Mouse (Mus musculus) kidney, adult 8-10 months (tissue): ENCODE results near the gene Gnai2.

Experiments used
- DNase-seq, 2 experiments: peaks; one replicate each; pipeline ENCODE4 v3.0.0; 2022

Gene Gnai2

DNA sequence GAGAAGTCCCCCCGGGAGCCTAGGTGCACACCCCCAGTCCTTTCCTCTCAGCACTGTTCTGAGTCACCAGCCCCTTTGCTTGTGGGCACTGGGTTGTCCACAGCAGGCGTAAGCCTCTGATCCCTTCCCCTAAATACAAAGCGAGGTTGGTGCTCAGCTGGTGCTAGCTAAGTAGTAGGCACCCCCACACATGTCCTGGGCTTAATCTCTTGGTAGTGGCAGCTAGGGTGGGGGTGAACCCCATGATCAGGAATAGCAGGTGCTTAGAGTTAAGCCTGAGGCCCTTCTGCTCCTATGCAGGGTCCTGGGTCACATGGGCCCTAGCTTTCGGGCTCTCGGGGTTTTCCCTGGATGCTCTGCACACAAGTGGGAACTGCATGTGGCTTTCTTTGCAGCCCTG is 22.0 kb upstream of the Gnai2 start:
- DNase-seq, result no peak

DNA sequence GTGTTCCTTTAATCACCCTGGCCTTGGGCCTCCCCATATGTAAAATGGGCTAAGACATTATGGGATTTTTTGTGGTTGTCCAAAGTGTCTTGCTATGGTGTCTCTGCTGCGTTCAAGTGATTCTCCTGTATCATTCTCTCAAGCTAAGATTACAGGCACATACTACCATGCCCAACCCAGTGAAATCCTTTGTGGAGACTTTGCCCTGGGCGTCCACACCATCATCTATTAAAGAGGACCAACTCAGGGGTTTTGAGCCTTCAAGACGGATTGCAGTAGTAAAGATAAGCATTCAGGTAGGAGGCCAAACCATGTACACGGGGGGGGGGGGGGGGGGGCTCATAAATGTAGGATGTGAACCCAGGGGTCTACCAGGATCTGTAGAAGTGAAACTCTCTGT is 19.4 kb upstream of the Gnai2 start:
- no peak for DNase-seq

DNA sequence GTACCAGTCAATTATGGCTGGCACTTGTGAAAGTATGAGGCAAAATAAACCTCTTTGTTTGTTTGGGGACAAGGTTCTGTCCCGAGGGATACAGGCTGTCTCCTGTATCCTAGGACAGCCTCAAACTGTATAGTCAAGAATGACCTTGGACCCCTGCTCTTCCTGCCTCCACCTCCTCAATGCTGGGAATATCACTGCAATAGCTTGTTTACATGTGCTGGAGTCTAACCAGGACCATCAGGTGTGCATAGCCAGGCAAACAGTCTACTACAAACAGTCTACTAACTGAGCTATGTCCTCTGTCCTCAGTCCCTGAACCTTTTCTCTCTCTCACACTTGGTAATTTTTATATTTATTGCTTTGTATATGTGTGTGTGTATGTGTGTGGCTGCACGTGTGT is 18.3 kb upstream of the Gnai2 start:
- DNase-seq, result no peak

DNA sequence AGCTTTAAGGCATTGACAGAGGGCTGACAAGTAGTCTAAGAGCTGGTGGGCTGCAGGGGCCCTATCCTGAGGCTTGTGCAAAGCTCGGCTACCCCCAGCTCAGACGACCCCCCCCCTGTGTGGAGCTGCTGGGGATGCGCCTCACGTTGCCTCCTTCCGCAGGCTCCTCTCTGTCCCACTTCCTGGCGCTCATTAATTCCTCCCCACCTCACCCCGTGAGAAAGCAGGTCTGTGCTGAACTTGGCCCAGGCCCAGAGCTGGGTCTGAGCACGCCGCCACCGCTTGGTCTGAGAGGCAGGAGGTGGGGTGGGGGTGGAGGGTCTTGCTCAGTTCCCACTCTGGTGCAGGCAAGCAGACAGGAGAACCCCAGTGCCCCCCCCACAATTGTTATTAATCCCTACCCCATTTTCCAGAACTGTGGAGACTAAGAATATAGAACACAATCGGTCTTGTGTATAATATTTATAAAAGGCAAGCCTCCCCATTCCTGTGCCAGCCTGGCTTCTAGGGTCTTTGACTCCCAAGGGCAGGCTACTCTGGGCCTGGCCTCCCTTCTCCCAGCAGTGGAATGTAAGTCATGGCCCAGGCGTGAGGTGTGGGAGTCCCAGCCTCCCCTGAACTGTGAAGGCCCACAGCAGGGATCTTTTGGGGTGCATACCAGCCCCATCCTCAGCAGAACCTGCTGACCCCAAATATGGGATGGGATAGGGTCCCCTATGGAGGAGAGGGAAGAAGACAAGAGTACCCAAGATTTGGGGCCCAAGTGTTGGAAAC is 15.7 kb upstream of the Gnai2 start:
- DNase-seq, result no peak

DNA sequence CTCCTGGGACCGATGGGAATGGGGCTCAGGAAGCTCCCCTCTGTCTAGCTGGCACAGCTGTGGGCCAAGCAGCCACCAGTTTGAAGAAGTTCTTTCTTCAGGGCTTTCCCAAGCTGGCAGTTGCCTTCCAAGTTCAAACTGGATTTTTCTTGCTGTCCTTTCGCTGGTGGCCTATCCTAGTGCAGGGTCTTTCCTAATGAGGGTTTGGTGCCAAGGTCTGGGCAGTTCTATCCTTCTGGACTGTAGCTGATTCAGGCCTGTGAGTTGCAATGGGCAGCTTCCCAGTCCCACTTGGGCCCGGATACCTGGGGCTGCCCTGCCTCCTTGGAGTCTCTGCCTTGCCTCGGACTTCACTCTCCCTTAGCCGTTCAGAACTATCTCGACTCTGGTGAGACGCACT is 15.1 kb upstream of the Gnai2 start:
- DNase-seq, result no peak

DNA sequence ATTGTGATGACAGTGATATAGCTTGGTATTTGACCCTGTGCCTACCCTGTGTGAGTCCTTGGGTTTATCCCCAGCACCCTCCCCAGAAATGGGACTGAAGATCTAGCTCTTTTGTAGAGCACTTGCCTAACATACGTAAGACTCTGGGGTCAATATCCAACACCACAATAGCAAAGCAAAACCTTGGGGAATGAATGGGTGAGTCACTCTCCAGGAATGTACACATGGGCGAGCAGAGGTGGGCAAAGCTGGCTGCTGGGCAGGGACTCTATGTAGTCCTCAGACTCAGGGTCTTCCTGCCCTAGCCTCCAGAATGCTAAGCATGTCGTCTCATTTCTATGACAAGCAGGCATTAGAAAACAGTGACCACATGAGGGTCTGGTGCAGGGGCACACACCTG is 13.6 kb upstream of the Gnai2 start:
- no peak for DNase-seq

DNA sequence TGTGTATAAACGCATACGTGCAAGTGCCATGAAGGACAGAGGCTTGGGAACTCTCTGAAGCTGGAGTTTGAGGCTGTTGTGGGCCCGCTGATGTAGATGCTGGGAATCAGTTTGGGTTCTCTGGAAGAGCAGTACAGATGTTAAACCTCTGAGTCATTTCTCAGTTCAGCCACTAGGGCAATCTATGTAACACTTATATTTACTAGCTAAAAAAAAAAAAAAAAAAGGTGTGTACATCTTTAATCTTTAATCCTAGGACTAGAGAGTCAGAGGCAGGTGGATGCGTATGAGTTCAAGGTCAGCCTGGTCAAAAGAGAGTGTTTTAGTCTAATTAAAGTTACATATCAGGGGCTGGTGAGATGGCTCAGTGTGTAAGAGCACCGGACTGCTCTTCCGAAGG is 11.8 kb upstream of the Gnai2 start:
- DNase-seq, result no peak

DNA sequence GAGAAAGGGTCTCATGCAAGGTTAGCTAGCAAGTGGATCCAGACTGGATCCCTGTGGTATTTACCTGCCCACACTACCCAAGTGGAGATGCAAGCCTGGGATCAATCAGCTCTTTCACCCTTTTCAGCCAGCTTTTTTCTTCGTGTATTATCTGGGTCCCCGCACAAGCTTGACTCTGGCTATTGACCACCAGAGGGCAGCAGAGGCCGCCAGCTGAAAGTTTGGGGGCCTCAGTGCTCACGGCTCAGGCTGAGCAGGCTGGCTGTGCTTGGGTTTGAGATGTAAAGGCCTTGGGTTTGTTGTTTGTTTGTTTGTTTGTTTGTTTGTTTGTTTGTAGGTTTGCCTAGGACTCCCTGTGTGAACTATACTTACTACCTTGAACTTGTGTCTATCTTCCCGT is 10.4 kb upstream of the Gnai2 start:
- DNase-seq, result peak; percentile 71 to 78

DNA sequence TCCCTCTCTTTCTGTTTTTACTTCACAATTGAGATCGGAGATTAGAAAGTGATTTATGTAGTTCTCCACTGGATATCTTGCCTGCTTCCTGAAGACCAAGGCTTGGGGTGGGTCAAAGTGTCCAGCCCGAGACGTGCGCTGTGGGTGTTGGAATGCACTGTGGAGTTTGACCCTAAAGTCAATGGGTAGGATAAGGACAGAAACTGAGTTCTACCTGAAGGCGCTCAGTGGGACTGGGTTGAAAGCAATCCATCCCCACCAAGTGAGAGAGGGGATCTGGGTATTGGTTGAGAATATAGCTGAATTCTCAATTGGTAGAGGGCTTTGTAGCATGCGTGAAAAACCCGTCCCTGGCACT is 10.0 kb upstream of the Gnai2 start:
- DNase-seq, result peak; percentile 60 to 64

DNA sequence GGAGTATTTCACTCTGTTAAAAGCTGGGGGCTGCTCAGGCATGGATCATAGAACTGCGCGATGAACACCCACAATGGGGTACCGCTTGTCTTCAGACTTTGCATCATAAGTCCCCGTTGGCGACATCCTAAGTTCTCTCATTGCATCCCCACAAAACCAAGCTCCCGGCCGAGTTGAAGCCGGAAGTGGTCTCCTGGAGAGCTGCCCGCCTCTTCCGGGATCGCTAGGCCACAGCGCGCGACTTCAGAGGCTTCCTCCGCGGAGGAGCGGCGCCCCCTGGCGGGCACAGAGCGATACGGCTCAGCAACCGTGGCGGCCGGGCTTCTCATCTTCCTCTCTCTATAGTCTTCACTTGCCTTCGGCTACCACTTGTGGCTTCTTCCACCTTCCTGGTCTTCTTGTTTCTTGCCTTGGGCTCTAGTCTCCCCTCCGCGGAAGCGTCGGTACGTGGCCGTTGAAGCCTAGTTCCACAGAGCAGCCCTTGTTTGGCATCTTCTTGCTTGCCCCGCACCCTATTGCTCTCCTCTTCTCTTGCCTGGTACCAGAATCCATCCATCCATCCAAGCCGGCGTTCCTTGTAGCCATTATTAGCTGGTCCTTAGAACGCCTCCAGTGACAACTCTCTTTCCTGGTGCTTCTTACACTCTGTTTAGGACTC is 9.5 kb upstream of the Gnai2 start:
- DNase-seq, result peak; percentile 85 to 92

DNA sequence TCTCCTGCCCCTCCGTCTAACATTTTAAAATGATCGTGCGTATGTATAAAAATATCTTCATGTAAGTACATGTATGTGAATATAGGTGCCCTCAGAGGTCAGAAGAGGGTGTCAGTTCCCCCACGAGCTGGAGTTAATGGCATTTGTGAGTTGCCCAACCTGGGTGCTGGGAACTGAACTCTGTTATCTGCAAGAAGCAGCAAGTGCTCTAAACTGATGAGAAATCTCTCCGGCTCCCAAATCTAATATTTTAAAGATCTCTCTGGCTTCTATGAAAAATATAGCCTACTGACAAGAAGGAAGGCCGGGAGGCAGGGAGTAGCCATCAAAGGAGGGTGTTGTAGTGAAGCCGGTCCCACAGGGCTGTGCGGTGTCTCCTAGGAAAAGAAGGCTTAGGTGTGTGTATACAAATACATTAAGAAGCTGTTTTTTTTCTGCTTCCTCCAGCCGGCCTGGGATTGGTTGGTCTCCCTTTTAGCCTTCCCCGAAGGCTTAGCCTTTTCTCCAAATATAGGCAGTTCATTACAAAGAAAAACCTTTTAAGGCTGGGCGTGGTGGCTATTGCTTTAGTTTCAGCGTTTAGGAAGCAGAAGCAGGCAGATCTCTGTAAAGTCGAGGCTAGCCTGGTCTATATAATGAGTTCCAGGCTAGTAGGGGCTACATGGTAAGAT is 8.5 kb upstream of the Gnai2 start:
- no peak for DNase-seq

DNA sequence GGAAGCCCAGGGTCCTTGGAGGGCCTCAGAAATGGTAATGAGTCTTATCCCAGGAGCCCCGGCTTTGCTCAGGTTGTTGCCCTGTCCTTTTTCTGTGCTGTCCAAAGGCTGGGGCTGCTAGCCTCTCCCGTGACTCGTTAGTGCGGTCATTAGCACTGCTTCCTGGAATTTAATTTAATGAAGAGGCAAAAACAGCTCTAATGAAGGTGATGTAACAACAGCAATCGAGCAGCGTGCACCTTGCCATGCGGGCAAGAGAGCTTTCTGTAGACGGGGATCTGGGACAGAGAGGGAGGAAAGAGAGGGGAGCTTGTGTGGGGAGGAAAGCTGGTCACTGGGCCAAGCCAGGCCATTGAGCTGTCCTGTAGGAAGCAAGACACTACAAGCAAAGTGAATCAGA is 6.5 kb upstream of the Gnai2 start:
- DNase-seq, result peak in 1 of 2 experiments; percentile 40

DNA sequence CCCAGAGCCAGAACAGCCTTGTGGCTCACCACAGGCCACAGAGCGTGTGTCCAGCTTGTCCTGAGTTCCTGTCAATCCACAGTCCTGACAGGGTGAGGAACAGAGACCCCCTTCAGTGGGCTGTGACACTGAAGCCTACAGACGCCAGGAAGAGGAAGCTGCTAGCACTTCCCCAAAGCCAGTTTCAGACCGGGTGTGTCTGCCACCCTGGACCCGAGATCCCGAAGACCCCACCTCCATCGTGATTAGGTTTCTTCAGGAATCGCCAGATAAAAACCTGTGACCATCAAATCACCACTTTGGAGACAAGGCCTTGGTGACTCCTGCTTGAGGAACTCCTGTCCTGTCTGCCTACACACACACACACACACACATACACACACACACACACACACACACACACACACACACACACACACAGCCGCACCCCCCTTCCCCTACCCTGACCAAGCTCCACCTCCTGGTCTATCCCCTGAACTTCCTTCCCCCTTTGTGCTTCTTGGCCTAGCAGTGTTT is 5.1 kb upstream of the Gnai2 start:
- DNase-seq, result no peak

DNA sequence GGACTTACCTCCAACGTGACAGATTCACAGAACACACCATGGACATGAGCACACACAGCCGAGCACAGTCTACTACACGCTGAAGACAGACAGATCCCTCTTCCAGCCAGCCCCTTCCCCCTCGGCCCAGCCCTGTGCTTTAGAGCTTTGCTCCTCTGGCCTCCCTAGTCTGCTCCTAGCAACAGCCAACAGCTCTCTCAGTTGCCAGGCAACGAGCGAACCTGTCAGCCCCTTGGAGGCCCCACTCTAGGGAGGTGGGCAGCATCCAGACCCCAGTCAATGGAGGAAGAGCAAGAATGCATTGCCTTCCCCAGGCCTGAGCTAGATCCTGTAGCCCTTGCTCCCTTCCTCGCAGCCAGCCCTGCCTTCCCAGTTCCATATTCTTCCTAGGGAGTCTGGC is 1.9 kb upstream of the Gnai2 start:
- no peak for DNase-seq

DNA sequence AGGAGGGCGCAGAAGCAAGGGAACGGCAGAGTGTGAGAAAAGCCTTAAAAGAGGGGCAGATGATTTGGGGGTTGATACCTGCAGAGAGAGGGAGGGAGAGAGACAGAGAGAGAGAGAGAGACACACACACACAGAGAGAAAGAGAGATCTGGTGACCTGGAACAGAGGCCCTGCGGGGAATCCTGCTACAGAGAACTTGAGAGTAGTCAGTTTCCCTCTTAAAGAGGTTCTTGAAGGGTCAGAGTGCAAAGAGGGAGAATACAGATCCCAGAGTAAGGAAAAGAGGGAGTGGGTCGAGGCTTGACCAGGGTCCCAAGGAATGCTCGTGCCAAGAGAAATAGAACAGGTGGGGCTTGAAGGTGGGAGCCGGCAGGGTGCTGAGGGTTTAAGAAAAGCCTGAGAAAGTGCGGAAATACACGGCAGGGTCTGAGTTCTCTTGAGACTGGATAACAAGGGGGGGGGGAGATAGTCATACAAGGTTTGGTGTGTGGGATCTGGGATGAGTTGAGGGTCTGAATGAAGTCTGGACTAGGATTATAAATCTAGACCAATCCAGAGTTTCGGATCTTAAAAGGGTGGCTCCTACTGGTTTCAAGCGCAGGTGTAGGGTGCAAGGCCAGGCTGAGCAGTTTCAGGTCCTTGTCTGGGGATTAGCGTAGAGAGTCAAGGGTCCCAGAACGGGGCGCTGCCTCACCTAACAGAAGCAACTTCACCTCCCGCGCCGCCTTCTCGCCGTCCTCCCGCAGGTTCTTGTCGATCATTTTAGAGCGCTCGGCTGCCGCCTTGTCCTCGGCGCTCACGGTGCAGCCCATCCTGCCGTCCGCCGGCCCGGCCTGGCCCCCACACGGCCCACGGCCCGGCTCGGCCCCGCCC is 525 bp downstream of the Gnai2 start:
- no peak for DNase-seq

DNA sequence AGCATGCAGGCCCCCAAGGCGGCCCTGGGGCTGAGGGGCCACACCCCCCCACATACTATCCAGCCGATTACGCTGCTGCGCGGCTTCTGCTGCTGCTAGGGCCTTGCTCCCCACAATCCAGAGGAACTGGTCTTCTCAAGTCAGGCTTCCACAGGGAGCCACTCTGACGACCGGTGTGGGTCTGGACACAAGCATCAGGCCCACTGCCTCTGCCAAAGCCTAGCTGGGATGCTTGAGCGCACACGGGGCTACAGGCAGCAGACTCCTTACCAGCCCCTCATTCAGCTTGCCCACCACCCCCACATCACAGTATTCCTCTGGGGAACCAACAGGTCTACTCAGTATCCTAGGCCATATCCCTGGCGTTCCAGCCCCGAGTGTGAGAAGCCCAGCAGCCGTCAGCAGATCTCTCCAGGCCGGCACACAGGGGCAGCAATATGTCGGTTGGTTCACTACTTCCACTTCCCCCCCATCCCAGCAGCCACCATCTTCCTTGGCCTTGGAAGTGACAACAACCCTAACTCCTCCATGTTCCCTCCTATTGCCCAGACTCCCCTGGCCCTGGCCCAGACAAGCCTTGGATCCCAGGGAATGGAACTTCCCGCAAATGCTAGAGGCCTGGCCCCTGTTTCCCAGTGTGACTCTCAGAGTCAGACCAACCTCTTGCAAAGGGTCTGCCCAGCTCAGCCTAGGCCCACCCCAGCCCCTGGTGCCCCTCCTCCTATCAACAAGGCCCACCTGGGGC is 1.3 kb downstream of the Gnai2 start:
- no peak for DNase-seq

DNA sequence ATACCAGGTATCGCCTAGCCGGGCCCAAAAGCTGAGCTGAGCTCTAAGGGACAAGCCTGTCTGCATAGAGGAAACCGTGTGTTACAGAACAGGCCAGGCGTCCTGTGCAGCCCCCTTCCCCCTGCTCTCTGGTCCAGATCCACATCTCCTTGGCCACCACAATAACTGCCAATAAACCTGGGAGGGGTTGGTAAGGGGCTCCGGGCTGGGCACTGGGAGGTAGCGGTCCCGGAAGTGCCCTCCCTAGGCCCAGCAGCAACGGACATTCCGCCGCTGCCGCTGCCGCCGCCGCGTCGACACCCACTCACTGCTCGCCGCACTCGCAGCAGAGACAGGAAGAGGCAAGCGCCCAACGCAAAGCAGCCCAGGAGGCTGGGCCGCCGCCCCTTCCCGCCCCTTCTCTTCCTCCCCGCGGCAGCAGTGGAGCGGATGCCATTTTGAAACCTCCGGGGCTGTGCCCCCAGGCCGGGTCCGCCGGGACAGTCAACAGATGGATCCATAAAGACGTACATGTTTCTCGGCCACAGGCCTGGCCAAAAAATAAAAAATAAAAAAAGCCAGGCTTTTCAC is 2.0 kb downstream of the Gnai2 start:
- peak in 1 of 2 experiments; percentile 78 for DNase-seq

DNA sequence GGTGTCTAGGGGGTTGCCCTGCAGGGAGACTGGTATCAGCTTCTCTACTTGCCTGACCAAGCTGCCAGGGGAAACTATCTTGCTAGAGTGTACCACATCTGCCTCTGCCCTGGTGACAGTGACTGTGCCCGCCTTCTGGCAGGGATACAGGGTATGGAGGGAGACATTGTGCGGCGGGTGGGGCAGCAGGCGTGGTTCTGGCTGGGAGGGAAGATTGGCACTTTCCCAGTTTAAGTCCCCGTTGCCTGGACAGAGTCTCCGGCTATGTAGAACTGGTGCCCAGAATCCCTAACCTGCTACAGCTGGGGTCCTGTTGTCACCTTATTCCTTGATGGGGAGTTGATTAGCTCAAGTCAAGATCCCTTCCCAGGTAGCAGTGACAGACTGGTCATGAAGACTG is 2.7 kb downstream of the Gnai2 start:
- no peak for DNase-seq

DNA sequence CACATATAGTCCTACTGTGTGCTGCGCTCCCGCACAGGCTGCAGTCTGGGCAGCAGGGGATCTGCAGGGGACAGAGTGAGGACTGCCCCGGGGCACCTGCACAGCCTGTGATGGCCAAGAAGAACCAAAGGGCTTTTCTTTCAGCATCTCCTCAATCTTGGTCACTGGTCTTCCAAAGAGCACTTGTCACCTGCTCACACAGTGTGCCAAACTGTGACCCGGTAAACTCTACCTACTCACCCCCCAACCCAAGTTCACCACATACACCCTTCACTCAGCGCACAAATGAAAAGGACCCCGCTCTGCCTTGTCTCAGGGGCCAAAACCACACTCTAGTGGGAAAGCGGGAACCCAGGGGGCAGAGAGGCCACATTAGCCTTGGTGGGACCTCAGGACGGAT is 3.3 kb downstream of the Gnai2 start:
- no peak for DNase-seq

DNA sequence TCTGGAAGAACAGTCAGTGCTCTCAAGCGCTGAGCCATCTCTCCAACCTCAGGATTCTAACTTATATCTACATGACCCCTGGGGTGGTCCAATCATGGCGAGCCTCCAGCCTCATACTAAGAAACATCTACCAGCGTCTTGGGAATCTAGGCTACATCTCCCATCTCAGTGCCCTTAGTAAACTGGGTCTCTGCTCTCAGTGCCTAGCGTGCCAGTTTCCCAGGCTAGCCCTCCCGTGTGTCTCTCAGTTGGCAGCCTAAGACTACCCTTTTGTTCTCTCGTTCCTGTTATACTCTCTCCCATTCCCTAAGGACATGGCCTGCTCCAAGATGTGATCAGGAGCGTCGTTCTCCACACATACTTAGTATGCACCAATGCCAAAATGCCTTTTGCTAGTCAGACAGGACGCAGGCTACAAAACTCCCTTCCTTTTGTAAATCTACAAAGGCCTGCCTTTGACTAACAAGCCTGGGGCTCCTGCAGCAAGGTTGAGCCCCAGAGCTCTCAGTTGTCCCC is 3.8 kb downstream of the Gnai2 start:
- no peak for DNase-seq

DNA sequence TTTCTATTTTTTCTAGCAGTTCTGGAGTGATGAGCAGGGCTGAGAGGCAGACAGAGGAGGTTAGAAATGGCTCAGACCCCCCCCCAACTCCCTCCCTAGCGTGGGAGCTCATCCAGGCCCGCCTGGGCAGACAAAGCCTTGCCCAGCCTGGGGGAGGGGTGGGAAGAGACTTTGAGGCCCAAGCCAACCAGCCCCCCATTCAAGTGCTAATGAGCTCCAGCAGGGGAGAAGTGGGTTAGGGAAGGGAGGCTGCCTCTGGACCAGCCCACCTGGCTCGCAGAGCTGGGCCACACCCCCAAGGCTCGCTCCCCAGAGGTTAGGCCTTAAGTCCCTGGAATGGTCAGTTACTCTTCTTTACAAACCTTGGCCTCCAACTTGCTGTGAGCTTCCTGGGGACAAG is 4.6 kb downstream of the Gnai2 start:
- DNase-seq, result no peak
